Mouse (Mus musculus) embryonic fibroblast, embryonic 13.5 days (primary cell): ENCODE measurements around the gene Trpm3.

Experiments
- CTCF ChIP-seq: IDR thresholded peaks from 2 replicates; pipeline ENCODE4 v1.5.1; 2011; ENCODE audit warnings: mild to moderate bottlenecking, control low read depth, low read length, moderate library complexity, borderline replicate concordance; ENCODE audit not compliant: insufficient read depth
- POLR2A ChIP-seq: IDR thresholded peaks from 2 replicates; pipeline ENCODE4 v1.6.1; 2011; ENCODE audit warnings: low read depth, mild to moderate bottlenecking, control low read depth, low read length, moderate library complexity

- TF ChIP-seq POLR2A (no peak), CTCF (no peak)
Observed at GRCm38 (mm10) chr19:22631316-22631715, 492.5 kb downstream of the Trpm3 start.
